Mouse (Mus musculus) stomach, postnatal 0 days (tissue): ENCODE results near the gene Lsm7. TPM values are rescaled to one million over a fixed set of nuclear protein-coding genes. Genes with fewer than 3 reads are reported as not detected.

Source experiments
- ATAC-seq: fragments of 200-750 bp; cut with Nextera tagmentation; 2 replicates; pipeline ENCODE4 v1.8.0; 2017; ENCODE audit not compliant: low FRiP score, low TSS enrichment
- DNase-seq: peaks from one replicate; pipeline ENCODE4 v3.0.0-alpha.2; 2016; ENCODE audit warnings: low spot score
- H3K27ac ChIP-seq: fragments of 300-500 bp; sonication (generic); replicated peaks from 2 replicates; pipeline ENCODE4 v1.5.1; 2014; ENCODE audit warnings: mild to moderate bottlenecking, control low read depth
- H3K27me3 ChIP-seq: fragments of 300-500 bp; sonication (generic); 2 replicates; pipeline ENCODE4 v1.6.1; 2014; ENCODE audit warnings: low read length; ENCODE audit not compliant: control insufficient read depth, insufficient read depth
- H3K36me3 ChIP-seq: fragments of 300-500 bp; sonication (generic); 2 replicates; pipeline ENCODE4 v1.6.1; 2014; ENCODE audit warnings: low read length, mixed read lengths; ENCODE audit not compliant: control insufficient read depth, insufficient read depth
- H3K4me1 ChIP-seq: fragments of 300-500 bp; sonication (generic); replicated peaks from 2 replicates; pipeline ENCODE4 v1.6.1; 2014; ENCODE audit warnings: antibody characterized with exemption; ENCODE audit not compliant: control insufficient read depth, insufficient read depth
- H3K4me2 ChIP-seq: fragments of 300-500 bp; sonication (generic); replicated peaks from 2 replicates; pipeline ENCODE4 v1.6.1; 2014; ENCODE audit warnings: low read depth, mild to moderate bottlenecking, control low read depth, moderate library complexity
- H3K4me3 ChIP-seq: fragments of 300-500 bp; sonication (generic); 2 replicates; pipeline ENCODE4 v1.5.1; 2014; ENCODE audit warnings: low read depth, low read length, control low read depth
- H3K9ac ChIP-seq: fragments of 300-500 bp; sonication (generic); 2 replicates; pipeline ENCODE4 v1.6.1; 2014; ENCODE audit warnings: mild to moderate bottlenecking, low read length, control low read depth, mixed read lengths
- H3K9me3 ChIP-seq: fragments of 300-500 bp; sonication (generic); 2 replicates; pipeline ENCODE4 v1.6.1; 2016; ENCODE audit warnings: low read length; ENCODE audit not compliant: control insufficient read depth
- CTCF ChIP-seq: IDR thresholded peaks from 2 replicates; pipeline ENCODE4 v1.5.1; 2016; ENCODE audit warnings: antibody characterized with exemption, low read depth, mild to moderate bottlenecking, moderate library complexity
- EP300 ChIP-seq: optimal IDR thresholded peaks from 2 replicates; pipeline ENCODE3; 2016; ENCODE audit warnings: antibody characterized with exemption
- WGBS: fragments of 180-500 bp; shearing (Covaris S2); extraction: QIAGEN DNeasy Blood & Tissue Kit; methylation state at CpG from one replicate; pipeline ENCODE4 v1.1.7; 2014; 5-methylcytosine and 5-hydroxymethylcytosine counted together
- polyA plus RNA-seq: library from polyadenylated mRNA; unstranded; fragments of >200 nt; fragmentation: Nextera tagmentation; extraction: Ambion mirVana; gene quantifications from 2 replicates; pipeline ENCODE4 v1.2.1, GENCODE M21; 2015

The Lsm7 gene
- polyA plus RNA-seq, 1 experiment from 2014 or later: 180 TPM

GRCm38 (mm10) chr10:80896581-80897485, 41.8 kb upstream of the Lsm7 start:
- TF ChIP-seq CTCF (no peak), EP300 (no peak)
- H3K9ac ChIP-seq: no peak overlapping the region
- H3K36me3 ChIP-seq: no peaks in the 10 kb centered on the region
- ATAC-seq (no peak), DNase-seq (no peak)
- no peaks in the 10 kb centered on the region for H3K9me3 ChIP-seq
- no peak overlapping the region for H3K27ac ChIP-seq
- H3K4me3 ChIP-seq: no peak overlapping the region
- no peak overlapping the region for H3K4me2 ChIP-seq
- H3K27me3 ChIP-seq: no peaks in the 10 kb centered on the region
- WGBS: 66% methylated on average over 24 of the region's 24 CpGs
- peaks cover 3% of the 10 kb centered on the region for H3K4me1 ChIP-seq

GRCm38 (mm10) chr10:80895697-80896096, 40.7 kb upstream of the Lsm7 start:
- H3K4me2 ChIP-seq: no peak overlapping the region
- no peak overlapping the region for H3K9ac ChIP-seq
- ATAC-seq (no peak), DNase-seq (no peak)
- no peaks in the 10 kb centered on the region for H3K36me3 ChIP-seq
- no peak overlapping the region for H3K4me3 ChIP-seq
- no peaks in the 10 kb centered on the region for H3K9me3 ChIP-seq
- H3K4me1 ChIP-seq: peaks cover 3% of the 10 kb centered on the region
- H3K27me3 ChIP-seq: no peaks in the 10 kb centered on the region
- 78% methylated on average over 6 of the region's 6 CpGs for WGBS
- no peak overlapping the region for H3K27ac ChIP-seq
- no peak for TF ChIP-seq EP300
- no peak for TF ChIP-seq CTCF

GRCm38 (mm10) chr10:80895100-80895499, 40.1 kb upstream of the Lsm7 start:
- H3K4me1 ChIP-seq: peaks cover 3% of the 10 kb centered on the region
- DNase-seq (no peak), ATAC-seq (no peak)
- TF ChIP-seq EP300 (no peak), CTCF (no peak)
- H3K9ac ChIP-seq: no peak overlapping the region
- H3K9me3 ChIP-seq: no peaks in the 10 kb centered on the region
- no peak overlapping the region for H3K4me2 ChIP-seq
- no peak overlapping the region for H3K27ac ChIP-seq
- no peaks in the 10 kb centered on the region for H3K27me3 ChIP-seq
- H3K36me3 ChIP-seq: no peaks in the 10 kb centered on the region
- no peak overlapping the region for H3K4me3 ChIP-seq
- WGBS: 87% methylated on average over 7 of the region's 7 CpGs

- H3K27me3 ChIP-seq: no peaks in the 10 kb centered on the region
- H3K27ac ChIP-seq: no peak overlapping the region
- no peaks in the 10 kb centered on the region for H3K36me3 ChIP-seq
- H3K4me1 ChIP-seq: no peaks in the 10 kb centered on the region
- TF ChIP-seq CTCF (no peak), EP300 (no peak)
- DNase-seq: no peak
- 51% methylated on average over 11 of the region's 11 CpGs for WGBS
- no peak overlapping the region for H3K4me3 ChIP-seq
- no peaks in the 10 kb centered on the region for H3K9me3 ChIP-seq
- H3K9ac ChIP-seq: no peak overlapping the region
- ATAC-seq: no peak
- H3K4me2 ChIP-seq: no peak overlapping the region
Observed at GRCm38 (mm10) chr10:80887181-80887580, 32.2 kb upstream of the Lsm7 start.

GRCm38 (mm10) chr10:80881301-80881700, 26.3 kb upstream of the Lsm7 start:
- Histone ChIP-seq H3K9me3 (no peaks in the 10 kb centered on the region), H3K4me1 (no peaks in the 10 kb centered on the region), H3K4me3 (no peak overlapping the region), H3K27ac (no peak overlapping the region), H3K36me3 (no peaks in the 10 kb centered on the region), H3K27me3 (no peaks in the 10 kb centered on the region), H3K9ac (no peak overlapping the region), H3K4me2 (no peak overlapping the region)
- no peak; the same call in 1 of the 2 replicates for ATAC-seq
- WGBS: 32% methylated on average over 10 of the region's 10 CpGs
- TF ChIP-seq CTCF (peak; percentile 81), EP300 (no peak)
- DNase-seq: peak; percentile 79

GRCm38 (mm10) chr10:80880901-80881300, 25.9 kb upstream of the Lsm7 start:
- 60% methylated on average over 2 of the region's 2 CpGs for WGBS
- DNase-seq: no peak
- H3K4me1 ChIP-seq: no peaks in the 10 kb centered on the region

More at GRCm38 (mm10) chr10:80880901-80881300, 25.9 kb upstream of the Lsm7 start:
- no peak overlapping the region for H3K4me3 ChIP-seq
- H3K36me3 ChIP-seq: no peaks in the 10 kb centered on the region
- no peak overlapping the region for H3K9ac ChIP-seq
- no peak overlapping the region for H3K4me2 ChIP-seq
- no peaks in the 10 kb centered on the region for H3K9me3 ChIP-seq
- H3K27me3 ChIP-seq: no peaks in the 10 kb centered on the region
- no peak for ATAC-seq
- TF ChIP-seq EP300 (no peak), CTCF (no peak)
- H3K27ac ChIP-seq: no peak overlapping the region
